Mouse (Mus musculus) liver, adult 2 months (tissue): ENCODE results near the gene Bmpr2.

ENCODE experiments used
- CTCF ChIP-seq: fragments of 200-500 bp; IDR thresholded peaks from 2 replicates; pipeline ENCODE4 v1.5.1; 2011; ENCODE audit warnings: low read depth, low read length, control low read depth
- POLR2A ChIP-seq: fragments of 200-500 bp; IDR thresholded peaks from 2 replicates; pipeline ENCODE4 v1.6.1; 2011; ENCODE audit warnings: low read length, control low read depth; ENCODE audit not compliant: insufficient read depth; ENCODE audit errors: extremely low read depth

- no peak for TF ChIP-seq POLR2A
- TF ChIP-seq CTCF: no peak
These were observed 41.2 kb downstream of the Bmpr2 start for GRCm38 (mm10) chr1:59804363-59804762.
